Mouse (Mus musculus): ENCODE measurements at regions not wholly inside any gene's neighbourhood (a gene's known extent, or its start where the extent isn't known, plus 50 kb on each side); places are given as distances from the start of the nearest gene placed in this dataset.

GRCm38 (mm10) chr1:76276624-76277023 is 730.6 kb downstream of the Slc4a3 start:
- DNase-seq (ENCODE audit: low spot score in 2 of 2) = no peak

- DNase-seq (ENCODE audit: low spot score in 2 of 2) = no peak
These were observed 737.3 kb downstream of the Slc4a3 start for GRCm38 (mm10) chr1:76283322-76283721.

DNA sequence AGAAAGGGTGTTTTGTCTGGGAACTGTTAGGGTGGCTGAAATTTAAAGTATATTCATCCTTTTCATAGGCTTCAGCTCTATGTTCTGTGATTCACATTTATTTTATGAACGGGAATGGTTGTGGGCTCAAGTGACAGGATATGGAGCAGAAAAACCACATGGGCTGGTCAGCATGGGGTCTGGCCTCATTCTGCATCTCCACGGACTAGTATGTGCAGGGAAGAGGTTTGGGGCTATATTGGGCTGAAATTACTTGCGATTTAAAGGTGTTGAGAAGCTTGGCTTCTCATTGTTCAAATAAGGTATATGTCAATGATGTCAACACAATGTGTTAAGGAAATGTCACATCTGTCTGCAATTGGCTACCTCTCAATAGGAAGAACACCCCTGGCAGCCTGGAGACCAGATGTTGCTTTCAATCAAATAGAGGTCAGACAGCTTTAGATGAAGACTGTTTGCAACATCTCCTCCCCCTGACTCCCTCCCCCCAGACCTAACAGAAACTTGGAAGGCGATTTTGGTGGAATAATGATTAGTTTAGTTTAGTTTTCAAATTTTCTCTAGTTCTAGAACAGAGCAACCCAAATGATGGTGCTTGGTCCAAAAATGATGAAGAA is 777.0 kb downstream of the Slc4a3 start:
- DNase-seq (ENCODE audit: low spot score in 2 of 2) = no peak

DNA sequence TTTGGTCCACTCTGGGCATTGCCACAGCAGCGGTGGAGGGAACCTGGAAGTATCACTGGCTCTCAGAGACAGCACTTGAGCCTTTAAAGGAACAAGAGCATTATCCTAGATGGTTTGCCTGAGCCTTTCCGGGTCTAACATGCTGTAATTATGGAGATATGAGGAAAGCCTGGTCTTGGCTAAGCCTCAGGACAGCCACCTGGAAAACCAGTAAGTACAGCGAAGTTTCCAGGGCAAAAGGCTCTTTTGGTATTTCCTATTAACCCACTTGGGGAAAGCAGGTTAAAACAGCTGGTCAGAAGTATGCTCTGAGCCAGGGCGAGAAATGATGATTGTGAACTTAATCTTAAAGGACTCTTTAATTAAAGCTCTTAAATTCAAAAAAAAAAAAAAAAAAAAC is 777.5 kb downstream of the Slc4a3 start:
- no peak for DNase-seq (ENCODE audit: low spot score in 2 of 2)

DNA sequence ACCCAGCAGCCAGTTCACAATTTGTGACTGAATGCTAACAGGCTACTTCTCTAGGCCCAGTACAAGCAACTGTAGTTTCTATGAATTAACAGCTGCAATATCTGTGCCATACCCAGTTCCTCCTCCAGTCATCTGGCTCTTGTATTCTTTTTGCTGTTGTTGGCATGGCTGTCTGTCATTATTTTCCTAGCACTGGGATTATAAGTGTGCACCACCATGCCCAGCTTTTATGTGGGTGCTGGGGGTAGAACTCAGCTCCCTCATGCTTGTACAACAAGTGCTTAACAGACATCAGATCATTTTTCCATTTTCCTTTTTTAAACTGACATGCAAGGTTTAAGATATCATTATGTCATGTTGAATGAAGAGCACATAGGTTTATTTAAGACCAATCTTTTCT is 789.9 kb downstream of the Slc4a3 start:
- no peak for DNase-seq (ENCODE audit: low spot score in 2 of 2)

- DNase-seq (ENCODE audit: low spot score in 2 of 2) = no peak
These were observed 816.0 kb downstream of the Slc4a3 start for GRCm38 (mm10) chr1:76362106-76362505.

DNA sequence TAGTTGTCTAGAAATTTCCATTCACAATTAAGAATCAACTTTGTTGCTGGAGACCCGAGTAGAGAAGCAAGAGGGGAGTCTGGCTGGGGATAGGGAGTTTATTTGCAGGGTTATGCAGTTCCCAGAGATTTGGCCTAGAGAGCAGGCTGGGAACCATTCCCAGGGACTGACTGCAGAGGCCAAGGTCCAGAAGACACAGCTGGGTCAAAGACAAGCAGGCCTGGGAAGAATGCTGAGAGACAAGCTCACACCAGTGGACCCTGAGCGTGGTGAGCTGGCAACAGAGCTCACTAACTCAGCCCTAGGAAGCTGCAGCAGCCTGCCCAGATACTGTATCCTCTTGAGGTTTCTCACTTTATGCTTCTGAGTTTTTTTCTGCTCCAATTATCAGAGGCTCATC is 827.9 kb downstream of the Slc4a3 start:
- DNase-seq (ENCODE audit: low spot score in 2 of 2) = no peak

- no peak for DNase-seq (ENCODE audit: low spot score in 2 of 2)
These were observed 832.1 kb downstream of the Slc4a3 start for GRCm38 (mm10) chr1:76378154-76378553.

- DNase-seq (ENCODE audit: low spot score in 2 of 2) = no peak
These were observed 846.5 kb downstream of the Slc4a3 start for GRCm38 (mm10) chr1:76392536-76392935.

DNA sequence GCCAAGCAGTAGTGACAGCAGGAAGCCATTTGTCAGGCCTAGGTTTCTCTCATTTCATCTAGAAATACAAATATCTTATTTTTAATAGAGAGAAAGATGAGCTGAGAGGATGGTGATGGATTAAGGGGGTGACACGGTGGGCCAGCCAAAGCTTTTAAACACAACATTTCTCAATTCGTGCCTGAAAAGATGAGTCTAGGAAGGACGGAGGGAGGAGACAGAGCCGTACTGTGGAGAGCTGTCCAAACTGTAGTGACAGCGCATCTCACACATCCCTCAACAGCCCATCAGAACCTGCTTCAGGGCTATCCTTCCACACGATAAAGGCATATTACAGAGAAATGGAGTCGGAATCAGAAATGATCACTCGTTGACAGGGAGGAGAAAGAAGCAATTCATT is 848.0 kb downstream of the Slc4a3 start:
- no peak for DNase-seq (ENCODE audit: low spot score in 2 of 2)

DNA sequence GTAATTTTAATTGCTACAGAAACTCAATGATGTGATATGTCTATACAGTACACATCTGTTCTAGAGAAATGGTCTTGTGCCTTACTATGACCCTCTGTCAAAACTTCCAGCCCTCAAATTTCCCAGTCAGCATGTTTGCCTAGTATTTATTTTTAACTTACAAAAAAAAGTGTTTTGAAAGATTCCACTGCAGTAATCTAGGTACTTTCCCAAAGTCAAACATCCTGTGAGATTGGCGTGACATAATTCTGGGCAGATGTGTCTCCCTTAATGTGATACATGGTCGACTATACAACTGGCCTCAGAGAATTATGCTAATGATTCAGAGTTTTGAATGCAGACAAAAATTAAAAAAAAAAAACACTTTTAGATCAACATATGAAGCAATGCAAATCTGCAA is 856.8 kb downstream of the Slc4a3 start:
- no peak for DNase-seq (ENCODE audit: low spot score in 2 of 2)

DNA sequence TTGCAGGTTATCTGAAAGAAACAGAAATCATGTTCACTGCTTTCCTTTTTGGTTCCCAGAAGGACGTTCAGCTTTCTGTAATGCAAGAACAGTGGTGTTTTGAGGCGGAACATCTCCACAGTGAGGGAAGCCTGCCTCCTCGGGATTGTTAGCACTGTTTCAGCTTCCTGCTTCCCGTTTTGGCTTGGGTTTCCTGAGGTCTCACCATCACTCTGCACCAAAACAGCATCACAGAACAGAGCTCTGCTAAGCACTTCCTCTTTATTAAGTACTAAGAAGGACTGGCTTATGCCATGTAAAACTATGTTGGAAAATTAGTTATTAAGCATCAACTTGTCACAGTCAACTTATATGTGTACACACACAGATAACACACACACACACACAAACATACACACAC is 857.9 kb downstream of the Slc4a3 start:
- no peak for DNase-seq (ENCODE audit: low spot score in 2 of 2)

GRCm38 (mm10) chr1:76410813-76411212 is 864.7 kb downstream of the Slc4a3 start:
- no peak for DNase-seq (ENCODE audit: low spot score in 2 of 2)

GRCm38 (mm10) chr1:76420525-76420924 is 874.5 kb downstream of the Slc4a3 start:
- DNase-seq (ENCODE audit: low spot score in 2 of 2) = peak in 1 of 2 experiments; percentile 21

GRCm38 (mm10) chr1:76427439-76427838 is 881.4 kb downstream of the Slc4a3 start:
- DNase-seq (ENCODE audit: low spot score in 2 of 2) = peak; percentile 32 to 49

DNA sequence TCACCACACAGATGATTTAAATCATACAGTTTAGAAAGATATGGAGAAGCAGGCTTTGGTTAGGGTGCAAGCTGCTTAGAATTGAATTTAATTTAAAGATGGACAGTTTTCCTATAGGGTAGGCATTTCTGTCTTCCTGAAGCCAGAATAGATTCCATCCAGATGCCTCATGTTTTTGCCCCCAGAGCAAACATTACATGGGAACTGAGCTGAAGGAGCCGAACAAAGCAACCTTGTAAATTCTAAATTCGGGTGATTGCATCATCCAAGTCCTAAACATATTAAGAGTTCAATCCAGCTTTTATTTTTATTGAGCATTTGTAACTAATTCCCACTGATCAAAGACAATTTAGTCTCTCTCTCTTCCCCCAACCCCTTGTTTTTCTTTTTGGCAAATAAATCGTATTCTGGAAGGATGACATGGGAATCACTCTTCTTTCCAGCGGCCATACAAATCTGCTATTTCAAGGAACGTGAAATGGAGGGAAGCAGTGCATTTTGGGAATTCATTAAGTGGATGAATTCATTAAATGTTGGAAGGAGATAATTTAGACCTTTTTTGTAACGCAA is 884.1 kb downstream of the Slc4a3 start:
- DNase-seq (ENCODE audit: low spot score in 2 of 2) = no peak

GRCm38 (mm10) chr1:76433481-76433941 is 887.4 kb downstream of the Slc4a3 start:
- no peak for DNase-seq (ENCODE audit: low spot score in 2 of 2)

GRCm38 (mm10) chr1:76450539-76451214 is 904.6 kb downstream of the Slc4a3 start:
- no peak for DNase-seq (ENCODE audit: low spot score in 2 of 2)

DNA sequence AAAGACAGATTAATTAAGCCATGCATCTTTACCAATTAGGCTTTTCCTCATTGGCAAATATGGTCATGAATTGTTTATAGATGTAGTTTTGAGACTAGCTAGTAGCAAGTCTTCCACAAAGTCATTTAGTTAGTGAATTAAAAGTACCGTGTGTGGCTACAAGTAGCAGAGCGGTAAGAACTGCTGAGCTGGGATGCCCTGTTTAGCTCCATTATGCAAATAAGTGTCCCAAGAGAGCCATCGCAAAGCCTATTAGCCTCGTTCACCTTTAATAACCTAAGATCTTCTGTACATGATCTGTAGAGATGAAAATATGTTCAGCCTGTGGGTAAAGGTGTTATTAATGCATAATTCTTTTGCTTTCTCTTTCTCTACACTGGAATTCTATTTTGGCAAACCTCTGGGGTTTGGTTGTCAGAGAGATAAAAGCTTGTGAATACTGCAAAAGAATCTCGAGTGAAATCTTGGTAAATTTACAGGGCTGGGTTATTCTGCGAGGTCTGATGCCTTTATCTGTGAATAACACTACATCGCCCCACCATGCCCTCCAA is 907.2 kb downstream of the Slc4a3 start:
- DNase-seq (ENCODE audit: low spot score in 2 of 2) = no peak

GRCm38 (mm10) chr1:76466562-76466961 is 920.5 kb downstream of the Slc4a3 start:
- DNase-seq (ENCODE audit: low spot score in 2 of 2) = no peak

- no peak for DNase-seq (ENCODE audit: low spot score in 2 of 2)
These were observed 938.1 kb downstream of the Slc4a3 start for GRCm38 (mm10) chr1:76484193-76484592.

GRCm38 (mm10) chr1:76487481-76487880 is 941.4 kb downstream of the Slc4a3 start:
- no peak for DNase-seq (ENCODE audit: low spot score in 2 of 2)
